Mouse (Mus musculus): ENCODE measurements around the gene Odf2l. TPM values are rescaled to one million over a fixed set of nuclear protein-coding genes. Genes with fewer than 3 reads are reported as not detected.

The Odf2l gene
- polyA plus RNA-seq, 1 experiment from 2014 or later: 18.1 TPM

- WGBS: 54% methylated on average over 5 of the region's 5 CpGs
- Histone ChIP-seq H3K9ac (no peak overlapping the region), H3K4me3 (replicated peaks) (no peak overlapping the region), H3K4me1 (replicated peaks) (no peaks in the 10 kb centered on the region), H3K4me2 (replicated peaks) (no peak overlapping the region), H3K27me3 (replicated peaks) (no peaks in the 10 kb centered on the region), H3K27ac (no peak overlapping the region), H3K9me3 (no peaks in the 10 kb centered on the region), H3K36me3 (no peaks in the 10 kb centered on the region)
- no peak; the same call in 1 of the 2 replicates for ATAC-seq
Measured at GRCm38 (mm10) chr3:145105076-145105772, 13.2 kb upstream of the Odf2l start.

GRCm38 (mm10) chr3:145105773-145106504, 12.4 kb upstream of the Odf2l start:
- no peak overlapping the region for H3K4me2 ChIP-seq (replicated peaks)
- no peak overlapping the region for H3K4me3 ChIP-seq (replicated peaks)
- WGBS: 75% methylated on average over 5 of the region's 5 CpGs
- H3K27me3 ChIP-seq (replicated peaks): no peaks in the 10 kb centered on the region
- no peaks in the 10 kb centered on the region for H3K4me1 ChIP-seq (replicated peaks)
- H3K36me3 ChIP-seq: no peaks in the 10 kb centered on the region
- ATAC-seq: no peak
- H3K9me3 ChIP-seq: no peaks in the 10 kb centered on the region
- H3K9ac ChIP-seq: no peak overlapping the region
- H3K27ac ChIP-seq: no peak overlapping the region

- Histone ChIP-seq H3K27ac (no peak overlapping the region), H3K4me2 (replicated peaks) (no peak overlapping the region), H3K4me3 (replicated peaks) (no peak overlapping the region), H3K4me1 (replicated peaks) (no peaks in the 10 kb centered on the region), H3K36me3 (no peaks in the 10 kb centered on the region), H3K9ac (no peak overlapping the region), H3K9me3 (no peaks in the 10 kb centered on the region), H3K27me3 (replicated peaks) (no peaks in the 10 kb centered on the region)
- no peak for ATAC-seq
- WGBS: 83% methylated on average over 2 of the region's 2 CpGs
Measured at GRCm38 (mm10) chr3:145115169-145115568, 3.2 kb upstream of the Odf2l start.

GRCm38 (mm10) chr3:145117637-145118036, 751 bp upstream of the Odf2l start:
- peak overlapping the region; percentile 86; the same call in 1 of the 2 replicates for H3K27ac ChIP-seq
- H3K9ac ChIP-seq: peak overlapping the region; percentile 52
- 82% methylated on average over 10 of the region's 10 CpGs for WGBS
- peak overlapping the region; percentile 70 for H3K4me2 ChIP-seq (replicated peaks)
- no peak for ATAC-seq
- no peaks in the 10 kb centered on the region for H3K36me3 ChIP-seq
- H3K4me3 ChIP-seq (replicated peaks): peak overlapping the region; percentile 84
- H3K4me1 ChIP-seq (replicated peaks): no peaks in the 10 kb centered on the region
- no peaks in the 10 kb centered on the region for H3K9me3 ChIP-seq
- H3K27me3 ChIP-seq (replicated peaks): no peaks in the 10 kb centered on the region

- Histone ChIP-seq H3K36me3 (no peaks in the 10 kb centered on the region), H3K9ac (peak overlapping the region; percentile 89), H3K27ac (peak overlapping the region; percentile 98), H3K4me3 (replicated peaks) (peak overlapping the region; percentile 84), H3K4me1 (replicated peaks) (no peaks in the 10 kb centered on the region), H3K27me3 (replicated peaks) (no peaks in the 10 kb centered on the region), H3K4me2 (replicated peaks) (peak overlapping the region; percentile 74), H3K9me3 (no peaks in the 10 kb centered on the region)
- peak; percentile 34 for ATAC-seq
- 3% methylated on average over 14 of the region's 14 CpGs for WGBS
Measured at GRCm38 (mm10) chr3:145119002-145119358, 592 bp downstream of the Odf2l start.

GRCm38 (mm10) chr3:145119425-145119824, 1.0 kb downstream of the Odf2l start:
- Histone ChIP-seq H3K27ac (no peak overlapping the region), H3K27me3 (replicated peaks) (no peaks in the 10 kb centered on the region)
- ATAC-seq: no peak

GRCm38 (mm10) chr3:145126618-145127017, 8.2 kb downstream of the Odf2l start:
- H3K4me3 ChIP-seq (replicated peaks): no peak overlapping the region
- no peak overlapping the region for H3K9ac ChIP-seq
- H3K27ac ChIP-seq: no peak overlapping the region
- no peaks in the 10 kb centered on the region for H3K4me1 ChIP-seq (replicated peaks)
- ATAC-seq: no peak
- H3K4me2 ChIP-seq (replicated peaks): no peak overlapping the region
- no peaks in the 10 kb centered on the region for H3K27me3 ChIP-seq (replicated peaks)
- H3K36me3 ChIP-seq: no peaks in the 10 kb centered on the region
- H3K9me3 ChIP-seq: no peaks in the 10 kb centered on the region
- WGBS: 86% methylated on average over 2 of the region's 2 CpGs

More at GRCm38 (mm10) chr3:145119425-145119824, 1.0 kb downstream of the Odf2l start:
- H3K36me3 ChIP-seq: no peaks in the 10 kb centered on the region
- 67% methylated on average over 7 of the region's 7 CpGs for WGBS
- H3K4me1 ChIP-seq (replicated peaks): no peaks in the 10 kb centered on the region
- 0 out of 2 replicates have a peak overlapping the region, but pooled peaks have one; percentile 89 for H3K9ac ChIP-seq
- peak overlapping the region; percentile 84; the same call in 1 of the 2 replicates for H3K4me3 ChIP-seq (replicated peaks)
- H3K9me3 ChIP-seq: no peaks in the 10 kb centered on the region
- peak overlapping the region; percentile 74 for H3K4me2 ChIP-seq (replicated peaks)

- H3K9me3 ChIP-seq: no peaks in the 10 kb centered on the region
- H3K27ac ChIP-seq: no peak overlapping the region
- H3K36me3 ChIP-seq: no peaks in the 10 kb centered on the region
- H3K4me1 ChIP-seq (replicated peaks): no peaks in the 10 kb centered on the region
- no peak overlapping the region for H3K9ac ChIP-seq
- H3K4me3 ChIP-seq (replicated peaks): no peak overlapping the region
- H3K4me2 ChIP-seq (replicated peaks): no peak overlapping the region
- H3K27me3 ChIP-seq (replicated peaks): no peaks in the 10 kb centered on the region
- no peak for ATAC-seq
Measured at GRCm38 (mm10) chr3:145129356-145129755, 11.0 kb downstream of the Odf2l start.

GRCm38 (mm10) chr3:145131210-145131868, 13.0 kb downstream of the Odf2l start:
- no peak overlapping the region for H3K4me3 ChIP-seq (replicated peaks)
- no peak overlapping the region for H3K27ac ChIP-seq
- no peak overlapping the region for H3K9ac ChIP-seq
- no peaks in the 10 kb centered on the region for H3K4me1 ChIP-seq (replicated peaks)
- peak; percentile 76 for ATAC-seq
- H3K4me2 ChIP-seq (replicated peaks): no peak overlapping the region
- H3K36me3 ChIP-seq: no peaks in the 10 kb centered on the region
- no peaks in the 10 kb centered on the region for H3K9me3 ChIP-seq
- no peaks in the 10 kb centered on the region for H3K27me3 ChIP-seq (replicated peaks)
- whole genome bisulfite sequencing: 13% methylated on average over 3 of the region's 3 CpGs

GRCm38 (mm10) chr3:145140236-145140635, 21.8 kb downstream of the Odf2l start:
- Histone ChIP-seq H3K4me3 (replicated peaks) (no peak overlapping the region), H3K9ac (no peak overlapping the region), H3K9me3 (no peaks in the 10 kb centered on the region), H3K27me3 (replicated peaks) (no peaks in the 10 kb centered on the region), H3K36me3 (no peaks in the 10 kb centered on the region), H3K4me1 (replicated peaks) (no peaks in the 10 kb centered on the region), H3K4me2 (replicated peaks) (no peak overlapping the region), H3K27ac (no peak overlapping the region)
- WGBS: 58% methylated on average over 4 of the region's 4 CpGs
- no peak; the same call in 1 of the 2 replicates for ATAC-seq

GRCm38 (mm10) chr3:145142925-145143324, 24.5 kb downstream of the Odf2l start:
- Histone ChIP-seq H3K4me3 (replicated peaks) (no peak overlapping the region), H3K4me2 (replicated peaks) (no peak overlapping the region), H3K9me3 (no peaks in the 10 kb centered on the region), H3K27ac (no peak overlapping the region), H3K9ac (no peak overlapping the region), H3K4me1 (replicated peaks) (no peaks in the 10 kb centered on the region), H3K36me3 (no peaks in the 10 kb centered on the region), H3K27me3 (replicated peaks) (no peaks in the 10 kb centered on the region)
- no peak for ATAC-seq

GRCm38 (mm10) chr3:145143856-145144255, 25.5 kb downstream of the Odf2l start:
- no peak overlapping the region for H3K4me2 ChIP-seq (replicated peaks)
- no peak overlapping the region for H3K27ac ChIP-seq
- no peaks in the 10 kb centered on the region for H3K27me3 ChIP-seq (replicated peaks)
- no peaks in the 10 kb centered on the region for H3K4me1 ChIP-seq (replicated peaks)
- no peaks in the 10 kb centered on the region for H3K36me3 ChIP-seq
- H3K9me3 ChIP-seq: no peaks in the 10 kb centered on the region
- no peak overlapping the region for H3K4me3 ChIP-seq (replicated peaks)
- no peak for ATAC-seq
- WGBS: 85% methylated on average over 10 of the region's 10 CpGs
- no peak overlapping the region for H3K9ac ChIP-seq
